Mouse (Mus musculus) embryonic fibroblast, embryonic 13.5 days (primary cell): ENCODE data around the gene Coq7.

Source experiments
- CTCF ChIP-seq: IDR thresholded peaks from 2 replicates; pipeline ENCODE4 v1.5.1; 2011; ENCODE audit warnings: mild to moderate bottlenecking, control low read depth, low read length, moderate library complexity, borderline replicate concordance; ENCODE audit not compliant: insufficient read depth
- POLR2A ChIP-seq: IDR thresholded peaks from 2 replicates; pipeline ENCODE4 v1.6.1; 2011; ENCODE audit warnings: low read depth, mild to moderate bottlenecking, control low read depth, low read length, moderate library complexity

- TF ChIP-seq CTCF (no peak), POLR2A (no peak)
Observed at GRCm38 (mm10) chr7:118499784-118500435, 33.2 kb downstream of the Coq7 start.
